Mouse (Mus musculus) liver, adult (tissue): Measurements from ENCODE around the gene Uchl3.

ENCODE experiments used
- GATA4 ChIP-seq: IDR thresholded peaks from 2 replicates; pipeline ENCODE4 v1.6.1; 2014; ENCODE audit warnings: mild to moderate bottlenecking, low read length; ENCODE audit not compliant: insufficient replicate concordance

Gene Uchl3

GRCm38 (mm10) chr14:101652571-101652970 lies 1.2 kb upstream of the Uchl3 start:
- no peak for TF ChIP-seq GATA4

- TF ChIP-seq GATA4, result no peak
These were observed 751 bp downstream of the Uchl3 start for GRCm38 (mm10) chr14:101654526-101654909.

- no peak for TF ChIP-seq GATA4
These were observed 2.5 kb downstream of the Uchl3 start for GRCm38 (mm10) chr14:101656307-101656706.

- no peak for TF ChIP-seq GATA4
These were observed 8.1 kb downstream of the Uchl3 start for GRCm38 (mm10) chr14:101661654-101662412.

- TF ChIP-seq GATA4, result no peak
These were observed 10.5 kb downstream of the Uchl3 start for GRCm38 (mm10) chr14:101664274-101664673.

GRCm38 (mm10) chr14:101666056-101666455 lies 12.3 kb downstream of the Uchl3 start:
- TF ChIP-seq GATA4, result no peak

- no peak for TF ChIP-seq GATA4
These were observed 12.8 kb downstream of the Uchl3 start for GRCm38 (mm10) chr14:101666536-101666935.

- TF ChIP-seq GATA4, result no peak
These were observed 14.9 kb downstream of the Uchl3 start for GRCm38 (mm10) chr14:101668626-101669025.

GRCm38 (mm10) chr14:101672226-101672625 lies 18.5 kb downstream of the Uchl3 start:
- TF ChIP-seq GATA4, result no peak

GRCm38 (mm10) chr14:101687696-101688095 lies 33.9 kb downstream of the Uchl3 start:
- TF ChIP-seq GATA4, result no peak

- TF ChIP-seq GATA4, result no peak
These were observed 34.6 kb downstream of the Uchl3 start for GRCm38 (mm10) chr14:101688406-101688805.

- TF ChIP-seq GATA4, result no peak
These were observed 50.7 kb downstream of the Uchl3 start for GRCm38 (mm10) chr14:101704479-101704878.

GRCm38 (mm10) chr14:101707088-101707487 lies 53.3 kb downstream of the Uchl3 start:
- no peak for TF ChIP-seq GATA4

- no peak for TF ChIP-seq GATA4
These were observed 60.6 kb downstream of the Uchl3 start for GRCm38 (mm10) chr14:101714414-101714813.

- no peak for TF ChIP-seq GATA4
These were observed 75.6 kb downstream of the Uchl3 start, which contains the start of the genes Gm9922 and Lmo7 for GRCm38 (mm10) chr14:101729237-101729971. TSS of gene Gm9922 (minus strand) at chr14:101729814. TSS of gene Lmo7 (plus strand) at chr14:101729957.

- no peak for TF ChIP-seq GATA4
These were observed 76.4 kb downstream of the Uchl3 start for GRCm38 (mm10) chr14:101729972-101730692.
